Mouse (Mus musculus) cerebellum, postnatal 4 days (tissue): Measurements from ENCODE around the gene Prss46.

Experiments
- DNase-seq, 2 experiments: peaks; one replicate each; pipeline ENCODE4 v3.0.0; 2022; ENCODE audit warnings: low spot score in 2 of 2, mixed read lengths in 1 of 2

Gene Prss46

GRCm38 (mm10) chr9:110858967-110859596, 14.8 kb downstream of the Prss46 start:
- DNase-seq, result no peak

GRCm38 (mm10) chr9:110871030-110871429, 26.7 kb downstream of the Prss46 start:
- DNase-seq, result peak in 1 of 2 experiments; percentile 66

GRCm38 (mm10) chr9:110873681-110874659, 29.7 kb downstream of the Prss46 start:
- DNase-seq, result peak; percentile 67 to 79

GRCm38 (mm10) chr9:110874660-110875191, 30.4 kb downstream of the Prss46 start:
- DNase-seq, result no peak

- no peak for DNase-seq
These were observed 31.0 kb downstream of the Prss46 start for GRCm38 (mm10) chr9:110875288-110875695.

- DNase-seq, result no peak
These were observed 33.0 kb downstream of the Prss46 start for GRCm38 (mm10) chr9:110877353-110877752.

GRCm38 (mm10) chr9:110877888-110878287, 33.6 kb downstream of the Prss46 start:
- DNase-seq, result peak in 1 of 2 experiments; percentile 74

GRCm38 (mm10) chr9:110879191-110879920, 35.0 kb downstream of the Prss46 start, which contains the start of gene Als2cl:
TSS of gene Als2cl (plus strand) at chr9:110879870.
- peak in 1 of 2 experiments; percentile 50 for DNase-seq

GRCm38 (mm10) chr9:110879998-110880561, 35.8 kb downstream of the Prss46 start, which contains the start of gene Tmie:
TSS of gene Tmie (minus strand) at chr9:110880113.
- no peak for DNase-seq

- DNase-seq, result no peak
These were observed 36.5 kb downstream of the Prss46 start for GRCm38 (mm10) chr9:110880772-110881171.

GRCm38 (mm10) chr9:110881953-110882352, 37.6 kb downstream of the Prss46 start:
- DNase-seq, result no peak

- no peak for DNase-seq
These were observed 43.3 kb downstream of the Prss46 start for GRCm38 (mm10) chr9:110887388-110888303.

GRCm38 (mm10) chr9:110888935-110889334, 44.6 kb downstream of the Prss46 start:
- peak in 1 of 2 experiments; percentile 16 for DNase-seq

- DNase-seq, result peak in 1 of 2 experiments; percentile 18
These were observed 45.9 kb downstream of the Prss46 start for GRCm38 (mm10) chr9:110890026-110890783.

- no peak for DNase-seq
These were observed 46.9 kb downstream of the Prss46 start for GRCm38 (mm10) chr9:110891077-110891828.

GRCm38 (mm10) chr9:110892552-110892951, 48.2 kb downstream of the Prss46 start:
- no peak for DNase-seq

GRCm38 (mm10) chr9:110893429-110893828, 49.1 kb downstream of the Prss46 start:
- DNase-seq, result no peak

GRCm38 (mm10) chr9:110895507-110895906, 51.2 kb downstream of the Prss46 start:
- DNase-seq, result no peak

GRCm38 (mm10) chr9:110895994-110896393, 51.7 kb downstream of the Prss46 start:
- no peak for DNase-seq
